Mouse (Mus musculus) olfactory bulb, adult 2 months (tissue): ENCODE data around the gene Pigh. TPM values are rescaled to one million over a fixed set of nuclear protein-coding genes. Genes with fewer than 3 reads are reported as not detected.
A peak's percentile ranks its signal among the peaks of the same experiment; 100 is the strongest.

ENCODE experiments used
- H3K27ac ChIP-seq: fragments of 200-500 bp; 2 replicates; pipeline ENCODE4 v1.5.1; 2012; ENCODE audit warnings: low read depth, low read length; ENCODE audit not compliant: insufficient read depth
- H3K4me1 ChIP-seq: fragments of 200-500 bp; 2 replicates; pipeline ENCODE4 v1.6.1; 2012; ENCODE audit warnings: low read length; ENCODE audit not compliant: control insufficient read depth, insufficient read depth
- H3K4me3 ChIP-seq: fragments of 200-500 bp; 2 replicates; pipeline ENCODE4 v1.5.1; 2012; ENCODE audit warnings: mild to moderate bottlenecking, low read depth, low read length, moderate library complexity; ENCODE audit not compliant: insufficient read depth
- CTCF ChIP-seq: fragments of 200-500 bp; IDR thresholded peaks from 2 replicates; pipeline ENCODE4 v1.5.1; 2012; ENCODE audit warnings: low read depth, mild to moderate bottlenecking, low read length, moderate library complexity; ENCODE audit not compliant: insufficient read depth
- POLR2A ChIP-seq: fragments of 200-500 bp; IDR thresholded peaks from 2 replicates; pipeline ENCODE4 v1.6.1; 2012; ENCODE audit warnings: mild to moderate bottlenecking, low read depth, low read length, moderate library complexity; ENCODE audit not compliant: insufficient read depth
- WGBS: fragments of 180-500 bp; shearing (Covaris S2); methylation state at CpG from one replicate; pipeline ENCODE4 v1.1.7; 2018; 5-methylcytosine and 5-hydroxymethylcytosine counted together
- polyA plus RNA-seq: library from polyadenylated mRNA; stranded (reverse); fragments of >200 nt; gene quantifications from 2 replicates; pipeline ENCODE4 v1.2.4, GENCODE M21; 2012; ENCODE audit warnings: low replicate concordance; ENCODE audit not compliant: missing spikeins, insufficient read depth, insufficient read length

Gene Pigh
- polyA plus RNA-seq, 1 experiment = not detected

GRCm38 (mm10) chr12:79118991-79119390 is 29.5 kb upstream of the Pigh start:
- TF ChIP-seq CTCF = no peak
- 81% methylated on average over 4 of the region's 4 CpGs for WGBS
- Histone ChIP-seq H3K27ac (no peak overlapping the region), H3K4me1 (no peaks in the 10 kb centered on the region), H3K4me3 (no peak overlapping the region)

GRCm38 (mm10) chr12:79105312-79105711 is 15.9 kb upstream of the Pigh start:
- Histone ChIP-seq H3K4me3 (no peak overlapping the region), H3K4me1 (no peaks in the 10 kb centered on the region), H3K27ac (no peak overlapping the region)
- TF ChIP-seq POLR2A = no peak
- no peak for TF ChIP-seq CTCF
- 93% methylated on average over 5 of the region's 5 CpGs for WGBS

- no peak for TF ChIP-seq POLR2A
- TF ChIP-seq CTCF = no peak
- no peak overlapping the region for H3K4me3 ChIP-seq
- 70% methylated on average over 2 of the region's 2 CpGs for WGBS
Measured at GRCm38 (mm10) chr12:79104544-79104943, 15.1 kb upstream of the Pigh start.

GRCm38 (mm10) chr12:79103773-79104172 is 14.3 kb upstream of the Pigh start:
- no peaks in the 10 kb centered on the region for H3K4me1 ChIP-seq
- 83% methylated on average over 3 of the region's 3 CpGs for WGBS
- no peak overlapping the region for H3K27ac ChIP-seq
- H3K4me3 ChIP-seq = no peak overlapping the region
- TF ChIP-seq CTCF = no peak
- no peak for TF ChIP-seq POLR2A

More at GRCm38 (mm10) chr12:79104544-79104943, 15.1 kb upstream of the Pigh start:
- Histone ChIP-seq H3K27ac (no peak overlapping the region), H3K4me1 (no peaks in the 10 kb centered on the region)

GRCm38 (mm10) chr12:79097106-79097752 is 7.8 kb upstream of the Pigh start:
- WGBS = 64% methylated on average over 3 of the region's 3 CpGs
- no peak for TF ChIP-seq CTCF
- no peak for TF ChIP-seq POLR2A
- H3K27ac ChIP-seq = no peak overlapping the region
- H3K4me3 ChIP-seq = no peak overlapping the region
- no peaks in the 10 kb centered on the region for H3K4me1 ChIP-seq

GRCm38 (mm10) chr12:79092569-79092968 is 3.1 kb upstream of the Pigh start:
- H3K4me1 ChIP-seq = no peaks in the 10 kb centered on the region
- H3K27ac ChIP-seq = no peak overlapping the region
- TF ChIP-seq CTCF (peak; percentile 38; the same call in 1 of the 2 replicates), POLR2A (no peak)
- 43% methylated on average over 4 of the region's 4 CpGs for WGBS
- no peak overlapping the region for H3K4me3 ChIP-seq

GRCm38 (mm10) chr12:79073362-79073761 is 16.1 kb downstream of the Pigh start:
- Histone ChIP-seq H3K27ac (no peak overlapping the region), H3K4me1 (no peaks in the 10 kb centered on the region), H3K4me3 (no peak overlapping the region)
- TF ChIP-seq CTCF (no peak), POLR2A (no peak)
- WGBS = 94% methylated on average over 6 of the region's 6 CpGs

- Histone ChIP-seq H3K4me1 (no peaks in the 10 kb centered on the region), H3K4me3 (no peak overlapping the region), H3K27ac (no peak overlapping the region)
- no peak for TF ChIP-seq CTCF
- TF ChIP-seq POLR2A = no peak
- WGBS = 93% methylated on average over 6 of the region's 6 CpGs
Measured at GRCm38 (mm10) chr12:79072576-79072975, 16.9 kb downstream of the Pigh start.

- no peaks in the 10 kb centered on the region for H3K4me1 ChIP-seq
- 87% methylated on average over 9 of the region's 9 CpGs for WGBS
- H3K27ac ChIP-seq = no peak overlapping the region
- no peak overlapping the region for H3K4me3 ChIP-seq
- TF ChIP-seq POLR2A (no peak), CTCF (no peak)
Measured at GRCm38 (mm10) chr12:79070736-79071333, 18.6 kb downstream of the Pigh start.

GRCm38 (mm10) chr12:79069916-79070315 is 19.5 kb downstream of the Pigh start:
- WGBS = 87% methylated on average over 6 of the region's 6 CpGs
- TF ChIP-seq POLR2A = no peak
- no peak for TF ChIP-seq CTCF
- no peaks in the 10 kb centered on the region for H3K4me1 ChIP-seq

More at GRCm38 (mm10) chr12:79069916-79070315, 19.5 kb downstream of the Pigh start:
- no peak overlapping the region for H3K27ac ChIP-seq
- no peak overlapping the region for H3K4me3 ChIP-seq
